Mouse (Mus musculus): ENCODE measurements around the gene Klhl15. TPM values are rescaled to one million over a fixed set of nuclear protein-coding genes. Genes with fewer than 3 reads are reported as not detected.

The Klhl15 gene
- total RNA-seq, 1 experiment from 2014 or later, result 13.1 TPM

Other genes starting within 250 kb of the Klhl15 start
- 60.3 and 69.7 TPM in 2 replicates for gene Zfx, start 110.9 kb upstream of the Klhl15 start, total RNA-seq (2017)
- gene Eif2s3x, start 21.7 kb upstream of the Klhl15 start, total RNA-seq (2017), result 161 and 240 TPM in 2 replicates
- not detected in 2 replicates for gene Fam90a1b, start 132.2 kb downstream of the Klhl15 start, total RNA-seq (2017)
- 23.5 and 24.0 TPM in 2 replicates for gene Apoo, start 132.5 kb downstream of the Klhl15 start, total RNA-seq (2017)